Mouse (Mus musculus) ovary, postnatal 10 days (tissue): ENCODE measurements at regions not wholly inside any gene's neighbourhood (a gene's known extent, or its start where the extent isn't known, plus 50 kb on each side); places are given as distances from the start of the nearest gene placed in this dataset.

Experiments used
- DNase-seq: peaks from one replicate; pipeline ENCODE4 v3.0.0; 2022; ENCODE audit warnings: low spot score

DNA sequence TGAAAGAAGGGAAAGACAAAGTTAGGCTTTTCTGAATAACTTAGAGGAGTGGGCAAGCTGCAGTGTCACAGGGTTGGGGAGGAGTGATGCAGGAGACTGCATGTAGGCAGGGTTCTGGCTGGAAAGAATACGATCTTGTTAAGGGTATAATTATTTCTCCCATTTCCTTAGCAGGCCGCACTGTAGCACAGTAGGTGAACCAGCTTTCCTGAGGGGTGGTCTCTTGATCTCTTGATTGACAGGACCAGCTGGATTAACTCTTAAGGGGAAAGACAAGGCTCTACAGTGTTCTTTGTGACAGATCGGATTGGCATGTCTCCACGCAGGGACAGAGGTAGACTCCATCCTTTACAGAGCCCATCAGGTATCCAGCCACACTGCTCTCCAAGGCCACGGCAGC, 54.5 kb upstream of the Meis1 start:
- DNase-seq = no peak

DNA sequence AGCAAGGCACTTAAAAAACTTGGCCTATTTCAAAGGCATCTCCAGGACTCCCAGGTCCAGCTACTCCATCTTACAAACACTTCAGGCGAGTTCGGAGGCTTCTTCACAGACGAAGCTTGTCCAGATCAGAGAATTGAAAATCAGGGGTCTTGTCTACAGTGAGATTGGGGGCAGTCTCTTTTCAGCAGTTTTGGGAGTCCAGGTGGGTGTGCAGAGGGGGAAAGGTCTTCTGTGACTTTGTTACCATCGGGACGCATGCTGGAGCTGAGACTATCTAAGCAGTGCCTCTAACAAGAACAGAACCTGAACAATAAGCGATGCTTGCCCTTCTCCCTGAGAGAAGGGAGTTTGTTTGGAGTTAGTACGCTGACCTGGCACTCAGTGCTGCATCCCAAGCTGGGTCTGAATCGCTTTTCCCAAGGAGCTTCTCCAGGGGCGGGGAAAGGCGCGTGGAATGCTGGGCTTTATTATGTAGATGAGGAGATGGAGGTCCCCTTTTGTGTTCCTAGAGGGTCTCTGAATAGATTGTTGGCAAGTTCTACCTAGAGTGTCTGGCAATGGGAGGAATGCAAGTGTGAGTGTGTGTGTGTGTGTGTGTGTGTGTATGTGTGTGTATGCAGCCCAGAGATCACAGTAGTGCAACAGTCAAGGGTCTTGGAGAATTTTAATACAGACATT, 55.2 kb upstream of the Meis1 start:
- no peak for DNase-seq

DNA sequence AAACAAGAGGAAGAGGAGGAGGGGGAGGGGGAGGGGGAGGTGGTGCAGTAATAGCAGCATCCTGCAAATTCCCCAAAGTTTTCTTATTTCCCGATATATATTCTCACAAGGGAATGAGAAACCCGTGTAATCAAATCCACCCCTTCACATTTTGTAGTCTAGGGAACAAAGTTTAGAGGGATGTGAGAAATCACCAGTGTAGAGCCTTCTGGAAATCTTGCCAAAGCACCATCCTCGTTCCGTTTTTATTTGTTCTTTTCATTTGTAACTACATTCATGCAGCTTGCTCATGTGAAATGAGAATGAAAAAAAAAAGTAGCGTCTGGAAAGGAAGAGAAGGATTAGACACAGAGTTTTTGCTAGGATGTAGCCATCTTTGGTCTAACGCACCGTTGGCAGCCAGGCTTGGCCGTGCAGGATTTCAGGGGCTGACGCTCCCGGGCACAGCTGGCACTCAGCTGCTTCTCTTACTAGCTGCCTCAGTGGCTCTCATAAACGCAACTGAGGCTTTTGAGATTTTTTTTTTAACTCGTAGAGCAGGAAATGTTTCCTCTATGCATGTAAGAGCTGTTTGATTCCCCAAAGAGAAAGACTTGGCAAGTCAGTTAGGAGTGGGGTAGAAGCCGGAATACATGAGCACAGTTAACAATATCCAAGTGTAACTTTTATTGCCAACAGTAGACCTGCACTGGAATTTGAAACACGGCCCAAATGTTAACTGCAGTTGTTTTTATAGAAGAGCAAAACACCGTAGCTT, 72.5 kb upstream of the Meis1 start:
- DNase-seq = no peak

DNA sequence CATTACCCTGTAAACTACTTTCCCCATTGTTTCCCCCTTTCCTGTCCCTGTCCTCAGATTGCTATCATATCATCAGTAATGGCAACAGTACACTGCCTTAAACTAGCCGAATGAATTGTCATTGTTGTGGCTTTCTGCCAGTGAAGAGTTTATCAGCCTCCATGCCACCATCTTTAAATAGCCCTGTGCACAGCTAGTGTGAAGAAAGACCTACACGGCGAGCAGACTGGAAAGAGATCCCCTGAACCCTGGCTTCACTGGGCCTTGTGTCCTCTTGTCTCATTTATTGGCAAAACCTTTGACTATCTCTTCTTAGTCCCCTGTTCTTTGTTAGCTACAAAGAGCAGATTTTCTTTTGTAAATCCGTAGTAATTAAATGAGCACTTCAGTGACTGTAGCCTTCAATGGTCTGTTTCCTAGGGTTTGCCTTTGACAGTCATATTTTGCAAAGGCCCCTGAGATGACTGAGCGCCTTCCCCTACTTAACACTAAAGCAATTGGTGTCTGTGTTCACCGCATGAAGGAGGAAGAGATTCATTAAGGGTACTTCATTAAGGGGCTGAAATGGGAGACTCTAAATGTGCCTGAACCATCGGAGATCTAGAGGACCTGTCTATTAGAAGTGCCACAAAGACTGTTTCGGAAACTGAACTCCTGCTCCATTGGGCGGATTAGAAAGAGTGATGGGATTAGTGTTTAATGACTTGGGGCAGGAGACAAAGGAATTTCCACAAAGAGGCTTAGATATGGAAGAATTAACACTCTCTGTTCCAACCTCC, 74.4 kb upstream of the Meis1 start:
- no peak for DNase-seq

DNA sequence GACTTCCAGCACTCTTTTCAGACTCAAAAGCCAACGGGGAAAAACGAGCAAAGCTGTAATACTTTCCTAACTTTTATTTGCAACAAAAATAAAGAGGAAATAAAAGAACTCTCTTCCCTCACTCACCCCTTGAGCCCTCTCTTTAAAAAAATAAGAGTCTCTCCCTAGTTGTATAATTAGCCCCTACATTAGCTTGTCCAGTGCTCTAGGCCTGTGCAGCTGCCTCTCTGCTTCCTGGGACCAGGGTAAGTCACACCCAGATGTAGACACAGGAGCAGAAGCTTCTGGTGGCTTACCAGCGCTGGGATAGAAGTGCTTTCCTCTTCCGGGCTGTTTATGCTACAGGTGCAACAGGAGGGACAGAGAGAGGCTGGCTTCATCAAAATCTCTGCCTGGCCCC, 75.0 kb upstream of the Meis1 start:
- DNase-seq = no peak

DNA sequence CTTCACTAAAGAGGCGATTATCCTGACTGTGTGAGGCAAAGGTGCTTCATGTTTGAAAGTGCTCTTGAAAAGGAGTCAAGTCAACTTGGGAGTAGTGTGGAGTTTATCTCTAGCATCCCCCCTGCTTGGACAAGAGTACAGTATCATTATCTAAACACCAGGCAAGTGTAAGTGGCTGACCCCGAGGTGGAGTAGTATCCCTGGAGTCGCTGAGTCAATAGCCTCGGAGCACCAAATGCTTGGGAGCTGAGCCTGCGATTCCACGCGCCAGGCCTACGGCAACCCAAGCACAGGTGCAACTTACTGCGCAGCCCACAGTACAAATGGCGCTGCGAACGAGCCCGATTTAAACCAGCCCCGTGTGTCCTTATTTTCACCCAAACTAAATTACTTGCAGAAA, 75.4 kb upstream of the Meis1 start:
- no peak for DNase-seq

DNA sequence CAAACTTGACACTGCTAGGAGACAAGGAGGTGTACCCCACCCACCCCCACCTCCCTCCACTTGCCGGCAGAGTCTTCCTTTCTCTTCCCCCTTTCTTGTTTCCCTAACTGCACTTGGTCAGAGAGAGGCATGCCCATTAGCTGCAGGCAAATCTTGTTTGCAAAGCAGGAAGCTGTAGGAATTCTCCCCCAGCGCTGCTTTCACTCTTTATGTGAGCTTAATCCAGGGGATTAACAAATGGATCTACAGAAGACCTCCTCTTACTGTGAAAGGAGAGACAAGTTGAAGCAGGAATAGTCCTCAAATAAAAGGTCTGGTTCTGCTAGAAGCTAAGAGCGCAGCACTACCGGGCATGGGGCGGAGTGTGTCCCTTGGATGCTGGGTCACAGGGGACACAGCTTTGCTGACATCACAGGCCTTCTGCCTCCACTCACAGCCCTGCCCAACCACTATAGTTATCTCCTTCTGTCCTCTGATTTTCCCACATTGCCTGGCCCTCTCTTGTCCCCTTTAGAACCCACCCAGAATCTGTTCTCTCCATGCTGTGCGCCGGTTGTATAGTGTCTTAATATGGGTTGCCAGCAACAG, 84.3 kb upstream of the Meis1 start:
- DNase-seq = no peak

DNA sequence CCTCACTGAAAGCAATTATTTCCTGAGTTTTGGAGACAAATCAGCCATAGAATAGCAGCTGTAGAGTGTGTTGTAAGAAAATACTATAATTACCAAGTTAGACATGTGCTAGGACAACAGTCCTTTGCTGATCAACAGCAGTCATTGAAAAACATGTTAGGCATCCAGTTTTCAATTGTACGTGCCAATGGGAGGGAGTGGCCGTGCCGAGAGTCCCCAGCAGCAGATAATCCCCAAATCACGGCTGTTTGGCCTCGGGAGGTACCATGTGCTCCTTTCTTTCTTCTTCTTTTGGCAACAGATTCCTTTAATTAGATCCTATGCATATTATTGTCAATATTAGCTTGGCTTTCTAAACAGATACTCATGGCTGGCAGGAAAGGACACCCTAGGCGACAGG, 88.4 kb upstream of the Meis1 start:
- no peak for DNase-seq

DNA sequence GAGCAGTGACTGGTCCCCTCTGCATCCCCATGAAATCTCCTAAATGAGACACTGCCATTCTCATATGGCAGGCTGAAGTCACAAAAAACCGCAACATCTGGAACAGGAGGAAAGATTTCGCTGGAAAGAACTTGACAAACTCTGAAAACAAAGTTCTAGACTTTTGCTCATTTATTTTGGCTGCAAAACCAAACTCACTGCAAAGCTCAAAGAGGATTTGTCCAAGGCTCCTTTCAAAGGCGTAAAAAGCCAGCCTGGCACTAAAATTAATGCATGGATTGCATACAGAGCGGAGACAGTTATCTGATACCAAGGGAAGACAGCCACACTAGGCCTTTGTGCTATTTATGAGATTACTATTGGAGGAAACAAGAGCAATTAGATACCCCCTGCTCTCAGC, 90.3 kb upstream of the Meis1 start:
- DNase-seq = no peak

DNA sequence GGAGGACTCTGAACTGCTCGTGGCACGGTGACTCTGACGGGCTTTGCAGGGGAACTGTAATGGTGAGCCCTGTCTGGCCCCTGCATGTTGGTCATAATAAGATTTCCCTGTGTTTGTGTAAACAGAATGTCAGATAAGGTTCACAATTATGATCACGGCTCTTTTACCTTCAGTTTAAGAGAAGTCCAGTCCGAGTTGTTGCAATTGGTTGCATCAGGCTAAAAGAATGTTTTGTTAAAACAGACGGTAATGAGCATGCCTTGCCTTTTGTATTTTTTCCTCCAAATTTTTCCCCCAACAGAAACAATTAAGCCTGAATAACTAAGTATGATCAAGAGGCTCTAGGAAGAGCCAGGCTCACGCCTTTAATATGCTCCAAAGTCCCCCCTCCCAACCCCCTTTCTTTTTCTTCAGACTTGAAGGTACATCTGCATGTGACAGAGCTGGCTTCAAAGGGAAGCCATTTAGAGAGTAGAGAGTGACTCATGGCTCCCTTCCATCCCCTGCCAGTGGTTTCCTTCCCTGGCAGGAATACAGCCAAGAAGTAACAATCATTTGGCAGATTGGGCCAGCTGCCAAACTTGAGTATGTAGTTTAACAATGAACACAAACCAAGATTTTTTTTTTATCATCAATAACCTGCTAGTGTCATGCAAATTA, 93.3 kb upstream of the Meis1 start:
- no peak for DNase-seq

DNA sequence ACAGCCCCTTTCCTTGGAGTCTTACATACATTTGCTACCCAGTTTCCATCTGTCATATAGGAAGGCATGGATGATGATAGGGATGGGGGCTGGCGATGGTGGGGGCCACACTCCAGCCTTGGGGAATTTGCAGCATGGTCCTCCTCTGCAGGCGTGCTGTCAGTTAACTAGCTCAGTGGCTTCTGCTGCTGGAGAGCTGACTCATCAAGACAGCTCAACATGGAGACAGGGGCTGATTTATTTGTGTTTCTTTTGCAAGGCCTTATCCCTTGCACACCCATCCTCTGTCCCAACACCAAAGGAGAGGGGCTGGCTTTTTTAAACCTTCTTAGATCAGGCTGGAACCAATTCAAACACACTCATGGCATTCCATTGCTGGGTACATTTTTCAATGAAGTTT, 98.3 kb upstream of the Meis1 start:
- no peak for DNase-seq

DNA sequence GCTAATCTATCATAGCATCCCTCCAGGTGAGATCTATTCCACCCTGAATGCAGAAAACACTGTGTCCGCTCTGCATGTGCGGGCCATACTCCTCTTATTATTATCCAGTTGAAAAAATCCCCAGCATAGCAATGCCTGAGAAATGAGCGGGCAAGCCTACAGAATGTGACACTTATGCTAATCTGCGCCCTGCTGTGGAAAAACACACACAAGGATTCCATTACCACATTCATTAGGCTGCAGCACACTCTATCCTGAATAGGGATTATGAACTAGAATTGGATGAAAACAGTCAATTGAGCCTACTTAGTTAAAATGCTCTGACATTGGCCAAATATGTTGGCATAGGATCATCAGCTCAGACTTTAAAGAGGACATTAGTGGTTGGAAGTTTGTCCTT, 99.5 kb upstream of the Meis1 start:
- DNase-seq = no peak

DNA sequence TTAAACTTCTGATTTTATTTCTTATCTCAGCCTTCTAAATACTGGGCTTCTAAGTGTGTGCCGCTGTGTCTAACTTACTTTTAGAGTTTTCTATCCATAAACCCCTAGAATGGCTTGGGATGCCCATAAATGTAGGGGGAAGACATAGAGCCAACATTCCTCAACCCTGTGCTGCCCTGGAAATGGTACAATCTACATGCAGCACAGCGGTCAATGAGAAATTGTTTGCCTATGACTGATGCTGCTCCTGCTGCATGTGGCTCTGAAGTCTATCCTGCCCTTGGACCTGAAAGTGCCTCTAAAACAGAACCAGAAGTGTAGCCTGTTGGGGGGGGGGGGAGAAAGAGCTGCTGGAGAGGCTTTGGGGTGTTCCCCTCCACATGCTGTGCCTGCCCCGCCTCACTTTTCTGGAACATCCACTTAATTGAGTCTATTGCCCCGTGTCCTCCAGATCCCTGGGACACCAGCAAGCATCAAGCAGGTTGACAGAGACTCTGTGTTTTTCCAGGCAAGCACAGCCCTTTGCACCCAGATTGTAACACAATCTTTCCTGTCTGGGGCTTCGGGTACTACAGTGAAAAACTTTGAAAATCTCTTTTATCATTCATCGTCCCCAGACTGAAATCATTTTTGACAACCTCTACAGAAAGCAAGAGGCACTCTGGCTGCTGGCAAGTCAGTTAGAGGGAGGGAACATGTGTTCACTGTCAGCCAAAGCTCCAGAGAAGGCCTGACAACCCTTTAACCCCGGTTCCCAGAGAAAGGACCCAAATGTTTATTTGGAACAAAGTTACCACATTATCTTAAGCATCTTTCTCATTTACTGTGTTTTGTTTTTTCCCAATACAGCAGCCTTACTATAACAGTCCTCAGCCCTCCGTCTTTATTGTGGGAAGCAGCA, 101.4 kb upstream of the Meis1 start:
- no peak for DNase-seq

DNA sequence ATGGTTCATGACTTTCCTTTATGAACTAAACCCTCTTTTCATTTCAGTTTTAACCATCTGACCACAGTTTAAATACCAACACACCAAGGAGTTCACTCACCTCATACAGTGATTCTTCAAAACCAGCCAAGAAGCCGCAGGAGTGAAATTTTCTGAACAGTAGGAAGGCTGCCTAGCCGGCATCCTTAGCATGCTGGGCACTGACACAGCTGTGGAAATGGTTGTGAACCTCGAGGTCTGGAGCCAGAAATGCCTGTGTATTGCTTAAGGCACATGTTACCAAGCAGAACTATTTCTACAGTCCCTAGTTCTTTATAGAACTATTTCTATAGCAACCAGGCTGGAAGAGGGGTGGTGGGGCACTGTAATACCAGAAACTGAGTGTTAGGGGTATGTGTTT, 102.1 kb upstream of the Meis1 start:
- DNase-seq = no peak

DNA sequence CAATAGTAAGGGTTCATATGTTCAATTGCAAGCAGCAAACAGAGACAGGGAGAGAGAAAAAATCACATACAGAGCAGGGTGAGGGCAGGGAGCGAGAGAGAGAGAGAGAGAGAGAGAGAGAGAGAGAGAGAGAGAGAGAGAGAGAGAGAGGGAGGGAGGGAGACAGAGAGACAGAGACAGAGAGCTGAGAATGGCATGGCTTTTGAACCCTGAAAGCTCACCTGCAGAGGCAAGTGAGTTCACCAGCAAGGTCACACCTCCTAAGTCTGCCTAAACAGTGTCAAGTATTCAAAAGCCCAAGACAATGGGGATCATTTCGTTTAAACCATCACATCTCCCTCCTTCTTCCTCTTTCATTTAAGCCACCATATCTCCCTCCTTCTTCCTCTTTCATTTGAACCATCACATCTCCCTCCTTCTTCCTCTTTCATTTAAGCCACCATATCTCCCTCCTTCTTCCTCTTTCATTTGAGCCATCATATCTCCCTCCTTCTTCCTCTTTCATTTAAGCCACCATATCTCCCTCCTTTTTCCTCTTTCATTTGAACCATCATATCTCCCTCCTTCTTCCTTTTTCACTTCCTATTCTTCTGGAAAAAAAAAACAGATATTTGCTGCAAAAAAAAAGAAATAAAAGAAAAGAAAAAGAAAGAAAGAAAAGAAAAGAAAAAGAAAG, 116.7 kb upstream of the Meis1 start:
- no peak for DNase-seq

DNA sequence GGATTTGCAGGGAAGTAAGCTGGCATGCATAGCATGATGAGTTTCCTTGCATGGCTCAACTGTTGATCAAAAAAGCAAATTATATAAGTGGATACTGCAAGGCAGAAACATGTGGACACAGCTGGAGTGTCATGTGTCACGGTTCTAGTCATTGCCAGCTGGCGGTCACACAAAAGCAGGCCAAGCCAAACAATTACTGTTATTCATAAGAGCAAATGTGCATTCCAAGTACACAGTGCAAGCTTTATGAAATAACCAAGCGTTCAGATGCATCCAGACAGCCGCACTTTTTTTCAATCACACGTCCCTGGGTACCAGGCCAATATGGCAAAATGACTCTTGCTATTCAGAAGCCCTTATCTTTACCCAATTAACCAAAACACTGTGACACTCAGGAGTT, 119.6 kb upstream of the Meis1 start:
- DNase-seq = no peak

DNA sequence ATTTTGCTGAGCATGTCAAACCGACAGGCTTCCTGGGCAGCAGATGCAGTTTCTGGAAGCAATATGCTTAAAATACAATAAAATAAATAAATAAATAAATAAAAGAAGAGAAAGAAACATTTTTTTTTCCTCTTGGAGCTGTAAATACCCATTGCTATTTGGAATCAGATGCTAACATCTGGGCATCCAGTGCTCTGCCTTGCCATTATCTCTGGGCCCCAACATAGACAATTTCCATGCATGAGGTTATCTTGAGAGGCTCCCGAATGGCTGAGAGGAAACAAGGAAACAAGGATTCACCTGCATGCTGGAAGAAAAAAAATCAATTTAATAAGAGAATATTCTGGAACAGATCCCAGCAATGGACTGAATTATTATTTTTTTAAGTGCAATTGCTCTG, 120.0 kb upstream of the Meis1 start:
- DNase-seq = no peak

DNA sequence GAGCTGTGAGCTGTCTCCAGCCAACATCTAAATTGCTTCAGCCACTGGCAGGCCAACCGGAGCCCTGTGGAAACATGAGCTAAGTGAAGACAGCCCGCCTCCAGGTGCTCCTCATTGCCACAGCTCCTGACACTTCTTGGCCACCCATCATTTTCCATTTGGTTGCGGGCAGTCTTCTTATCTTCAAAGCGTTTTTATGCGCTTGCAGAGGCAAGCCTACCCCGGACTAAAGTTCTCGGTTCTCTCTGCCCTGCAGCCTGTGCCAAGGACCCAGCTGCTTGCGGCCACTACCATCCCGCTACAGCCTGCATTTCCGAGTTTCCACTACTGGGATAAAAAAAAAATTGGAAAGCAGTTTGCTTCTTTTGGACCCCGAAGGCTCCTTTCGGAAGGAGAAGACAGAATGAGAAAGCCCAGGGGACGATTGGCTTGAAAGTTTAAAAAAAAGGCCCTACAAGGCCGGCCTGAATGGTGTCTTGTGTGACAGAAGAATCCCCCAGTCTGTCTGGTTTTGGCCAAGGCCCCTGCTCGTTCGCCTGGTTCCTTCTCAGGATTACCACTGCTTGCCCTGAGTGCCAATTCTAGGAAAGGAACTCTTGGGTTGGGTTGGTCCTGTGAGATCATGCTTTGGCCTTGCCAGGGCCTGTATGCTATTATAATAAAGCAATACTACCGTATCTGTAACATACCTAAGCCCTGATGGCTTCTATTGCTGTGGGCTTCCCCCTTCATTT, 124.6 kb upstream of the Meis1 start:
- DNase-seq = no peak

DNA sequence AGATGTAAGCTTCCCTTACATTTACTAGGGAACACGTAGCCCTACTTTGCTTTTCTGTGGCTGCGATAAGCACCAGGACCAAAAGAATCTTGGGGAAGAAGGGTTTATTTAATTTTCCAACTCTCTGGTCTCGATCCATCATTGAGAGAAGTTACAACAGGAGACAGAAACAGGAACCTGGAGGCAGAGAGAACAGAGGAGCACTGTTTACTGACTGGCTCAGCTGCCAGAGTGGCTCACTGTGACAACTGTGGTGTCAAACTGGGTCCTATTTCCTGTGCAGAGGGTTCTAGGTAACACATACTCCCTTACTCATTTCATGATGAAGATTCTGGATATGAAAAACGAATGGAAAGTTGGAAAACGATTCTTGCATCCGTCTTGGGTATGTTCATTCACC, 125.7 kb upstream of the Meis1 start:
- no peak for DNase-seq

DNA sequence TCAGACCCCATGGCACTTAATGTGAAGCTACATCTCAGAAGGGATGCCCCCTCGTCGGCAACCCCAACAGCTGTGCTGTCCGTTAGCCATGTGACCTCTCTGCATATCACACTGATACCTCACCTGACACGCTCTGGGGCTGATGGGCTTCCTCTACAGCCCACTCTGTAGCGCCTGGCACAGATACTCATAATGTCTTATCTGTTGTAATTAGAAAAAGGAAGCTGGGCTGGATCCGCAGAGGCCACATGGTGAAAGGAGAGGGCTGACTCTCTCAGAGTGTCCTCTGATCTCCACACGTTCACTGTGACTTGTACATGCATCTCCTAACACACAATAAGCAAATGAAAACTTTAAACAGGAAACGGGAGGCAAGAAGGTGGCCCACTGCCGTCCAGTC, 126.5 kb upstream of the Meis1 start:
- no peak for DNase-seq
